Mouse (Mus musculus): ENCODE data around the gene Arid1a.
"Not testable (repeated sequence)": the region's sequence is repeated elsewhere in the genome, so short reads cannot be mapped to it uniquely, and the experiment has no call there.

Gene Arid1a

GRCm38 (mm10) chr4:133654070-133654469, 102.5 kb downstream of the Arid1a start:
- DNase-seq (ENCODE audit: extremely low spot score, low spot score): not testable (repeated sequence)

DNA sequence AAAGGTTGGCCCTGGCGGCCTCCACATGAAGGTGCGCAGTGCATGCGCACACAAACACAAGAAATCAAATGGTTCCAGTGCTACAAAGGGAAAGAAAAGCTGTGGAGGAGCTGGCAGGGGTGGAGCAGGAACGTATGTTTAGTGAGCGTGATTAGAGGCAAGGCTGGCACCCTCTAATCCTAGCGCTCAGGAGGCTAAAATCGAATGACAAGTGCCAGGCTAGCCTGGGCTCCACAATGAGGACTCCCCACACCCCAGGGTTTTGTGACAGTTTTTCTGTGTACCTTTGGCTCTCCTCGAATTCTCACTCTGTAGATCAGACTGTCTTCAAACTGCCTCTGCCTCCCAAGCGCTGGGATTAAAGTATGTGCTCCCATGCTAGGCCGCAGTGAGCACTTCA, 103.8 kb downstream of the Arid1a start:
- DNase-seq (ENCODE audit: extremely low spot score, low spot score): no peak

DNA sequence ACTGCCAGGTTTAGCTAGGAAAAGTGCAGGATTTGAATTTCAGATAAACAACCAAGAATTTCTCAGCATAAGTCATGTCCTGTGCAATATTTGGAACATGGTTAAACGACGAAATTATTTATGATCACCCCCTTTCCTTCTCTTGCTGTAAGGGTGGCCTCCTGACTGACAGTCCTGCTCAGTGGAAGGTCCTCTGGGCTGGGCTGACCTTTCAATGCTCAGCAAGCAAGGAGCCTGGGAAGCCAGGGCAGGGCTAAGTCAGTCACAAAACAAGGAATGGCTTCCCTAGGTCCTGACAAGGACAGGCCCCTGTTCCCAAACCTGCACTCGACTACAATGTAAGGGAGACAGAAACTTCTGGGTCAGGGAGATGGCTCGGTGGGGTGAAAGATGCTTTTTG, 104.6 kb downstream of the Arid1a start:
- no peak for DNase-seq (ENCODE audit: extremely low spot score, low spot score)

GRCm38 (mm10) chr4:133651445-133651844, 105.1 kb downstream of the Arid1a start:
- DNase-seq (ENCODE audit: extremely low spot score, low spot score): no peak

DNA sequence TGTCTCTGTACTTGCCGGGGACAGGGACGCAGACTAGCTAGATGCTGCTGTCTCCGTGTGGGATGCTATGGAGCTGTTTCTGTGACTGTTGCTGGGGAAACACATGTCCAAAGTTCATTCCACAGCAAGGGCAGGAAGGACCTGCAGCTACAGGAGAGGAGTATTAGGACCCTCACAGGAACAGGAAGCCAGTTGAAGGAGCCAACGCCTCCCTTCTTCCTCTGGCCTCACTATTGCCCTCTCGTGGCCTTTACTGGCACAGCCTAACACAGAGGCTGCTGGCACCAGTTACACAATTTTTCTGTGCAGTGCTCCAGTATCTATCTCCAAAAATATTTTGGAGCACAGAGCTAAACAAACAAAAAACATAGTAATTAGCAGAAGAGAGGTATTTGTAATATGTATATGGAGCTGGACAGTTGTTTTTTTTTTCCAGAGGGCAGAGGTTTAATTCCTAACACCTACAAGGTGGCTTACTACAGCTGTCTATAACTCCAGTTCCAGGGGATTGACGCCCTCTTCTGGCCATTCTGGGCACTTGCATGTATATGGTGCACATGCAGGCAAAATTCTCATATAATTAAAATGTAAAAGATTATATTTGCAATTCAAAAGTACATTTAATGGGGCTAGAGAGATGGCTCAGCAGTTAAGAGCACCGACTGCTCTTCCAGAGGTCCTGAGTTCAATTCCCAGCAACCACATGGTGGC, 106.4 kb downstream of the Arid1a start, which contains the start of gene Zdhhc18:
Gene Zdhhc18 (minus strand): TSS at position 166 of the 711 bp plus-strand sequence.
- DNase-seq (ENCODE audit: extremely low spot score, low spot score): peak; percentile 75

- DNase-seq (ENCODE audit: extremely low spot score, low spot score): not testable (repeated sequence)
Observed at GRCm38 (mm10) chr4:133649464-133649863, 107.1 kb downstream of the Arid1a start.

- no peak for DNase-seq (ENCODE audit: extremely low spot score, low spot score)
Observed at GRCm38 (mm10) chr4:133645680-133646079, 110.9 kb downstream of the Arid1a start.

GRCm38 (mm10) chr4:133645195-133645594, 111.4 kb downstream of the Arid1a start:
- no peak for DNase-seq (ENCODE audit: extremely low spot score, low spot score)

DNA sequence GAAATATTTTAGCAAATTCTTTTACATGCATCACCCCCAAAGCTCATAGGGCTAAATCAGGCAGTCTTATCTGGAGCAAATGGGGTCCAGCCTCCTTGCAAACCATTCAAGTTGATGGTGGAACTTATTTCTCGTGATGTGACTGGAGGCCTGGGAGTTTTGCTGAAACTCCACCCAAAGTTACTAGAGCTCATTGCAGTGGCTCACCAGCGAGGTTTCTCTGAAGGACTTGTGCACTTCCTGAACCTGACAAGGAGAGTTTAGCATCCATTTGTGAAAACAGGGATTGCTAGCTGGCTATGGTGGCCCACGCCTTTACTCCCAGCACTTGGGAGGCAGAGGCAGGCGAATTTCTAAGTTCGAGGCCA, 122.5 kb downstream of the Arid1a start:
- no peak for DNase-seq (ENCODE audit: extremely low spot score, low spot score)

DNA sequence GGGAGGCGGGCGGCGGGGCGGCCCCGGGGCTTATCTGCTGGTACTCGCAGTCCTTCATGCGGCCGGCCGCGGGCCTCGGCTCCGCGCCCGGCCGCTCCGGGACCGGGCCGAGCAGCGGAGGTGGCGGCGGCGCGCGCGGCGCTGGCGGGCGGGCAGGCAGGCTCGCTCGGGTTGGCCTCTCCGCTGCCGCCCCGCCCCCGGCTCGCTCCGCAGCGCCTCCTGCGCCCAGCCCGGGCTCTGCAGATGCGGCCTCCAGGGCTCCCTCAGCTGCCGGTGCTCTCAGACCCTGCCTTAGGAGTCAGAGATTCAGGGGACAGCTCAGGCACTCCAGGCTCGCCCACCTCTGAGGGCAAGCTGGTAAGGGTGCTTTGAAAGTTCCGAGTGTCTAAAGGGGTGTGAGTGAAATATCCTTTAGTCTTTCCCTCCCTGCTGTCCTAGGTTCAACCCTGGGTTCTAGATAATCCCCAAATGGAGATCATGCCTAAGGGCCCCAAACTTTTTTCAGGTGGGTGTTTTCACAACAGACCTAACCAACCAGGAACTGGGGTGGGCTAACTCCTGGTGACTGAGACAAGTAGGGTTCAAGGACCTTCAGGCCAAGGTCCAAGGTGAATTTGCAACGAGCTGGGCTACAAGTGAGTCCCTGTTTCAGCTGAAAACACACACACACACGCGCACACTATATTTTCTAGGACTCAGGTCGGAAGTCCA, 123.1 kb downstream of the Arid1a start:
- DNase-seq (ENCODE audit: extremely low spot score, low spot score): peak; percentile 86

DNA sequence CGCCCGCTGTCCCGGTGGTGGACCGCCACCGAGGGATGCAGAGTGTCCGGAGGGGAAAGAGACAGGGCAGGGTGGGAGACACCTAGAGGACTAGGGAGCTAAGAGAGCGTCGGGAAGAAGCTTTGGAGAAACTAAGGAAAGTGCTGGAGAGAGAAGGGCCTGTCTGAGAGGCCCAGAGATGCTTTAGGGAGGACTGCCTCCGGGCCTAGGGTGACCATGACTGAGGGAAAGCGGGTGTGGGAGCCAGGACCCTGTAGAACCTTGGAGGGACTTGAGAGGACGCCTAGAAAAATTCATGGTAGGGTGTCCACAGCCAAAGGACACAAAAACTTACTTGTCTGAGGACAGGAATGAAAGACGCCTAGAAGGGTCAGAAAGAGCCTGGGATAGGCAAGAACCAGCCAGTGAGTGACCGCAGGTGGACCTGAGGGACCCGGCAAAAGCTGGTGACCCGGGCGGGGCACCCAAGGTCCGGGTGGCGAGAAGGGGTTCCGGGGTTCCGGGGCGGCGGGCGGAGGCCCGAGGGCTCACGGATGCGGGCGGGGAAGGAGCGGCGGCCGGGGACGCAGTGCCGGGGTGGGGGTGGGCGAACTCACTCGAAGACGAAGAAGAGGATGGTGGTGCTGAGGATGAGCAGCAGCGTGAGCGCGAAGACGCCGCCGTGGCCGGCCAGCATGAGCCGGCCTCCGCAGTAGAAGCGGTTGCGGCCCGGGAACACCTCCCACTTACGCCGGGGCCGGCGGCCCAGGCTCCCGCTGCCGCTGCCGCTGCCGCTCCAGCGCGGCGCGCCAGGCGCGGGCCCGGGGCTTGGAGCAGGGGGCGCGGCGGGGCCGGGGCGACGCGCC, 123.9 kb downstream of the Arid1a start:
- no peak for DNase-seq (ENCODE audit: extremely low spot score, low spot score)

- DNase-seq (ENCODE audit: extremely low spot score, low spot score): no peak
Observed at GRCm38 (mm10) chr4:133631769-133632411, 124.7 kb downstream of the Arid1a start.

- no peak for DNase-seq (ENCODE audit: extremely low spot score, low spot score)
Observed at GRCm38 (mm10) chr4:133631071-133631768, 125.3 kb downstream of the Arid1a start.

GRCm38 (mm10) chr4:133630326-133630920, 126.1 kb downstream of the Arid1a start:
- DNase-seq (ENCODE audit: extremely low spot score, low spot score): no peak

GRCm38 (mm10) chr4:133629191-133629590, 127.4 kb downstream of the Arid1a start:
- DNase-seq (ENCODE audit: extremely low spot score, low spot score): no peak
